23 mouse cellular contexts compared by ENCODE assay signal in genomic region chr14:18638753-18639456, GRCm38 (mm10).
A peak's percentile ranks its signal among the peaks of the same experiment; 100 is the strongest.
DNase-seq lines count a peak whose midpoint lies in the region; ATAC-seq and TF ChIP-seq lines count a peak whose summit lies in the region.
"Had no signal": no experiment of that assay in that cellular context is flagged by ENCODE, and none has a peak within 500 bp of the region (broad histone marks: within the 10 kb centered on the region; RNA-seq: fewer than 3 reads in every experiment).

No protein-coding gene starts in this region.

- H3K4me1 ChIP-seq in forebrain, embryonic 12.5 days = no peaks in the 10 kb centered on the region
- no peaks in the 10 kb centered on the region for H3K4me1 ChIP-seq in forebrain, embryonic 10.5 days
- H3K4me1 ChIP-seq in midbrain, postnatal 0 days (ENCODE audit: insufficient read depth, low read length) = no peaks in the 10 kb centered on the region
- H3K4me1 ChIP-seq: embryonic facial prominence, embryonic 12.5 days; heart, embryonic 15.5 days; lung, embryonic 15.5 days had no signal

- TF ChIP-seq POLR2A in brain, embryonic 14.5 days (IDR thresholded peaks at IDR 0.05; ENCODE audit: borderline replicate concordance, extremely low read depth, insufficient read depth, insufficient read length, poor library complexity, severe bottlenecking) = no peak

- no peaks in the 10 kb centered on the region for H3K27me3 ChIP-seq in forebrain, embryonic 12.5 days
- H3K27me3 ChIP-seq in forebrain, embryonic 10.5 days (ENCODE audit: poor library complexity, severe bottlenecking) = no peaks in the 10 kb centered on the region
- H3K27me3 ChIP-seq in midbrain, postnatal 0 days (ENCODE audit: insufficient read depth, low read length) = no peaks in the 10 kb centered on the region
- H3K27me3 ChIP-seq: embryonic facial prominence, embryonic 12.5 days; heart, embryonic 15.5 days; lung, embryonic 15.5 days had no signal

- H3K36me3 ChIP-seq in forebrain, embryonic 12.5 days (replicated peaks) = no peaks in the 10 kb centered on the region
- H3K36me3 ChIP-seq in forebrain, embryonic 10.5 days (replicated peaks) = no peaks in the 10 kb centered on the region
- no peaks in the 10 kb centered on the region for H3K36me3 ChIP-seq in midbrain, postnatal 0 days (ENCODE audit: insufficient read depth, low read length)
- H3K36me3 ChIP-seq: embryonic facial prominence, embryonic 12.5 days; G1E; heart, embryonic 15.5 days; lung, embryonic 15.5 days had no signal

- DNase-seq in forebrain, embryonic 10.5 days (ENCODE audit: extremely low spot score, low spot score) = no peak
- DNase-seq in lung, postnatal 25 days (ENCODE audit: low spot score) = peak; percentile 16
- DNase-seq in lung, postnatal 14 days = no peak
- peak; percentile 14 for DNase-seq in brain, embryonic 14.5 days (ENCODE audit: low read depth)
- DNase-seq in midbrain, postnatal 0 days (ENCODE audit: low spot score) = no peak
- DNase-seq: adrenal gland, adult 2 months; cerebellum, adult 2 months; gastrocnemius, postnatal 10 days; heart, adult 18-20 months; kidney, adult 8-10 months; left cerebral cortex, postnatal 4 days; thymus, postnatal 25 days had no signal

- TF ChIP-seq CTCF in brain, embryonic 14.5 days (IDR thresholded peaks at IDR 0.05; ENCODE audit: borderline replicate concordance, extremely low read depth, insufficient read depth, insufficient read length) = no peak
- no peak for TF ChIP-seq CTCF in midbrain, postnatal 0 days (IDR thresholded peaks at IDR 0.05)

- no peak overlapping the region for H3K4me2 ChIP-seq in forebrain, embryonic 12.5 days
- H3K4me2 ChIP-seq in midbrain, postnatal 0 days (ENCODE audit: low read depth, low read length, poor library complexity, severe bottlenecking) = no peak overlapping the region
- H3K4me2 ChIP-seq: embryonic facial prominence, embryonic 12.5 days; heart, embryonic 15.5 days; liver, embryonic 11.5 days; lung, embryonic 15.5 days had no signal

- H3K9me3 ChIP-seq in forebrain, embryonic 12.5 days = no peaks in the 10 kb centered on the region
- H3K9me3 ChIP-seq in forebrain, embryonic 10.5 days = no peaks in the 10 kb centered on the region
- no peaks in the 10 kb centered on the region for H3K9me3 ChIP-seq in midbrain, postnatal 0 days (ENCODE audit: low read length)
- H3K9me3 ChIP-seq: G1E; heart, embryonic 15.5 days; lung, embryonic 15.5 days had no signal

- no peak overlapping the region for H3K4me3 ChIP-seq in forebrain, embryonic 12.5 days (replicated peaks)
- no peak overlapping the region for H3K4me3 ChIP-seq in forebrain, embryonic 10.5 days
- no peak overlapping the region for H3K4me3 ChIP-seq in midbrain, postnatal 0 days (ENCODE audit: low read depth, low read length)
- H3K4me3 ChIP-seq: embryonic facial prominence, embryonic 12.5 days; heart, embryonic 15.5 days; layer of hippocampus, adult 2 months; lung, embryonic 15.5 days had no signal

- H3K27ac ChIP-seq in forebrain, embryonic 12.5 days = no peak overlapping the region
- no peak overlapping the region for H3K27ac ChIP-seq in forebrain, embryonic 10.5 days
- no peak overlapping the region for H3K27ac ChIP-seq in midbrain, postnatal 0 days (ENCODE audit: low read depth, low read length)
- H3K27ac ChIP-seq: embryonic facial prominence, embryonic 12.5 days; heart, embryonic 15.5 days; layer of hippocampus, adult 2 months; lung, embryonic 15.5 days; stomach, postnatal 0 days had no signal

- peak; percentile 39; the same call in 1 of the 2 replicates for ATAC-seq in forebrain, embryonic 12.5 days (ENCODE audit: low FRiP score)
- ATAC-seq in midbrain, postnatal 0 days (ENCODE audit: low FRiP score) = 0 out of 2 replicates have a peak, but pooled peaks have one; percentile 16
- no peak for ATAC-seq in erythroid progenitor cell, adult 5-6 weeks (replicated peaks; ENCODE audit: low FRiP score, poor library complexity, severe bottlenecking)
- ATAC-seq in frontal cortex, adult (ENCODE audit: low TSS enrichment) = no peak
- ATAC-seq: CD4-positive, CD25-positive, alpha-beta regulatory T cell, adult 4 months had no signal

- no peak overlapping the region for H3K9ac ChIP-seq in forebrain, embryonic 12.5 days
- H3K9ac ChIP-seq in midbrain, postnatal 0 days (replicated peaks; ENCODE audit: low read length, poor library complexity, severe bottlenecking) = no peak overlapping the region
- H3K9ac ChIP-seq: embryonic facial prominence, embryonic 12.5 days; heart, embryonic 15.5 days; lung, embryonic 15.5 days had no signal

- WGBS in forebrain, embryonic 12.5 days = 68% methylated on average over 2 of the region's 2 CpGs
- 80% methylated on average over 2 of the region's 2 CpGs for WGBS in forebrain, embryonic 10.5 days
- 71% methylated on average over 2 of the region's 2 CpGs for WGBS in midbrain, postnatal 0 days

Comparison
In these comparisons a context has a peak if more than half of its experiments do, and no peak if none do; other contexts are left out.
1. DNase-seq: peak in lung, postnatal 25 days (single experiment) and brain, embryonic 14.5 days (single experiment); none in forebrain, embryonic 10.5 days (single experiment), lung, postnatal 14 days (single experiment) and midbrain, postnatal 0 days (single experiment).
2. ATAC-seq: peak in forebrain, embryonic 12.5 days (single experiment) and midbrain, postnatal 0 days (single experiment); none in erythroid progenitor cell, adult 5-6 weeks (single experiment) and frontal cortex, adult (single experiment).